Mouse (Mus musculus) heart, embryonic 11.5 days (tissue): ENCODE data around the gene Slit3. TPM values are rescaled to one million over a fixed set of nuclear protein-coding genes. Genes with fewer than 3 reads are reported as not detected.

Source experiments
- ATAC-seq: fragments of 200-750 bp; cut with Nextera tagmentation; replicated peaks from 2 replicates; pipeline ENCODE4 v1.8.0; 2017; ENCODE audit warnings: moderate library complexity; ENCODE audit not compliant: insufficient number of reproducible peaks, low FRiP score, low TSS enrichment
- H3K27ac ChIP-seq: fragments of 300-500 bp; sonication (generic); 2 replicates; pipeline ENCODE4 v1.5.1; 2014; ENCODE audit warnings: mild to moderate bottlenecking, low read depth, low read length
- H3K27me3 ChIP-seq: fragments of 300-500 bp; sonication (generic); 2 replicates; pipeline ENCODE4 v1.6.1; 2014; ENCODE audit warnings: mild to moderate bottlenecking, low read length, mixed read lengths; ENCODE audit not compliant: control insufficient read depth, insufficient read depth
- H3K36me3 ChIP-seq: fragments of 300-500 bp; sonication (generic); 2 replicates; pipeline ENCODE4 v1.6.1; 2014; ENCODE audit warnings: mild to moderate bottlenecking, low read length, moderate library complexity, mixed read lengths; ENCODE audit not compliant: control insufficient read depth, insufficient read depth
- H3K4me1 ChIP-seq: fragments of 300-500 bp; sonication (generic); 2 replicates; pipeline ENCODE4 v1.6.1; 2014; ENCODE audit warnings: low read length; ENCODE audit not compliant: control insufficient read depth, insufficient read depth
- H3K4me2 ChIP-seq: fragments of 300-500 bp; sonication (generic); 2 replicates; pipeline ENCODE4 v1.6.1; 2014; ENCODE audit warnings: mild to moderate bottlenecking, moderate library complexity
- H3K4me3 ChIP-seq: fragments of 300-500 bp; sonication (generic); 2 replicates; pipeline ENCODE4 v1.5.1; 2014; ENCODE audit warnings: low read depth, low read length
- H3K9ac ChIP-seq: fragments of 300-500 bp; sonication (generic); 2 replicates; pipeline ENCODE4 v1.6.1; 2014; ENCODE audit warnings: mild to moderate bottlenecking, low read depth, low read length, moderate library complexity
- H3K9me3 ChIP-seq: fragments of 300-500 bp; sonication (generic); replicated peaks from 2 replicates; pipeline ENCODE4 v1.6.1; 2016; ENCODE audit warnings: low read length; ENCODE audit not compliant: control insufficient read depth
- WGBS: fragments of 180-500 bp; shearing (Covaris S2); extraction: QIAGEN DNeasy Blood & Tissue Kit; methylation state at CpG from one replicate; pipeline ENCODE4 v1.1.7; 2014; ENCODE audit not compliant: insufficient replicate concordance; 5-methylcytosine and 5-hydroxymethylcytosine counted together
- polyA plus RNA-seq: library from polyadenylated mRNA; unstranded; fragments of >200 nt; fragmentation: Nextera tagmentation; extraction: Ambion mirVana; gene quantifications from 2 replicates; pipeline ENCODE4 v1.2.1, GENCODE M21; 2014

Slit3 gene
- polyA plus RNA-seq, 1 experiment from 2014 or later: 26.1 TPM

- peaks cover 32% of the 10 kb centered on the region for H3K4me1 ChIP-seq
- no peak overlapping the region for H3K9ac ChIP-seq
- no peak for ATAC-seq
- no peak overlapping the region for H3K4me3 ChIP-seq
- H3K27ac ChIP-seq: no peak overlapping the region
- no peak overlapping the region for H3K4me2 ChIP-seq
- H3K9me3 ChIP-seq: no peaks in the 10 kb centered on the region
- H3K36me3 ChIP-seq: no peaks in the 10 kb centered on the region
- H3K27me3 ChIP-seq: no peaks in the 10 kb centered on the region
- 59% methylated on average over 6 of the region's 6 CpGs for WGBS
These were observed 159.8 kb downstream of the Slit3 start for GRCm38 (mm10) chr11:35280826-35281225.

- peak overlapping the region; percentile 84; the same call in 1 of the 2 replicates for H3K27ac ChIP-seq
- H3K4me3 ChIP-seq: no peak overlapping the region
- WGBS: 46% methylated on average over 5 of the region's 5 CpGs
- no peak overlapping the region for H3K4me2 ChIP-seq
- H3K36me3 ChIP-seq: no peaks in the 10 kb centered on the region
- no peaks in the 10 kb centered on the region for H3K27me3 ChIP-seq
- ATAC-seq: no peak
- H3K9ac ChIP-seq: no peak overlapping the region
- H3K9me3 ChIP-seq: no peaks in the 10 kb centered on the region
- H3K4me1 ChIP-seq: peaks cover 29% of the 10 kb centered on the region
These were observed 161.1 kb downstream of the Slit3 start for GRCm38 (mm10) chr11:35282001-35282632.

GRCm38 (mm10) chr11:35282825-35283571, 162.0 kb downstream of the Slit3 start:
- ATAC-seq: peak; percentile 60

DNA sequence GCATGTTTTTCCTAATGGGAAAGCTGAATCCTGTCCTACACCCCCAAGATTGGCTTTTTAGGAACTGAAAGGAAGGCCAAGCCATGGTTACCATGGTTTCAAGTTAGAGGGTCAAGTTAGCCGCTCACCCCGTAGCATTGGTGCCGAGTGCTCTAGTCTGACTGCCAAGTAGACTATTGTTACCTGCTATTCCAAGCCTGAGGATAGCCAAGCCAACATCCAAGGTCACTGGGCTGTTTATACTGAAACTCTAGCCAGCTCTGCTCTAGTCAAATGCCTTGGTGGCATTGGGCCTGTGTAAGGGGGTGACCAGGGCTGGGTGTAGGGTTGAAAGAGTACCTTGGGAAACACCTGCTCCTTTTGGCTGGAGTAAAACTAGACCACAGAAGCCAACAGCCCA, 162.7 kb downstream of the Slit3 start:
- Histone ChIP-seq H3K9me3 (no peaks in the 10 kb centered on the region), H3K4me2 (no peak overlapping the region), H3K36me3 (no peaks in the 10 kb centered on the region), H3K9ac (no peak overlapping the region), H3K4me3 (no peak overlapping the region), H3K27ac (peak overlapping the region; percentile 84), H3K4me1 (peaks cover 20% of the 10 kb centered on the region), H3K27me3 (no peaks in the 10 kb centered on the region)
- WGBS: 77% methylated on average over 3 of the region's 3 CpGs
- ATAC-seq: no peak

More at GRCm38 (mm10) chr11:35282825-35283571, 162.0 kb downstream of the Slit3 start:
- Histone ChIP-seq H3K27me3 (no peaks in the 10 kb centered on the region), H3K4me2 (peak overlapping the region; percentile 53), H3K4me3 (no peak overlapping the region), H3K9ac (peak overlapping the region; percentile 56), H3K4me1 (peaks cover 27% of the 10 kb centered on the region), H3K9me3 (no peaks in the 10 kb centered on the region), H3K27ac (peak overlapping the region; percentile 84), H3K36me3 (no peaks in the 10 kb centered on the region)
- WGBS: 17% methylated on average over 12 of the region's 12 CpGs

- Histone ChIP-seq H3K9me3 (no peaks in the 10 kb centered on the region), H3K4me1 (peaks cover 16% of the 10 kb centered on the region), H3K27ac (no peak overlapping the region), H3K4me3 (no peak overlapping the region), H3K27me3 (no peaks in the 10 kb centered on the region), H3K36me3 (no peaks in the 10 kb centered on the region), H3K9ac (no peak overlapping the region), H3K4me2 (no peak overlapping the region)
- WGBS: 79% methylated on average over 13 of the region's 13 CpGs
- ATAC-seq: no peak
These were observed 165.8 kb downstream of the Slit3 start for GRCm38 (mm10) chr11:35286578-35287390.

GRCm38 (mm10) chr11:35288056-35288455, 167.0 kb downstream of the Slit3 start:
- H3K4me3 ChIP-seq: no peak overlapping the region
- no peak overlapping the region for H3K27ac ChIP-seq
- H3K36me3 ChIP-seq: no peaks in the 10 kb centered on the region
- no peak overlapping the region for H3K9ac ChIP-seq
- 82% methylated on average over 7 of the region's 7 CpGs for WGBS
- H3K4me2 ChIP-seq: no peak overlapping the region
- ATAC-seq: no peak
- H3K4me1 ChIP-seq: peaks cover 15% of the 10 kb centered on the region
- H3K9me3 ChIP-seq: no peaks in the 10 kb centered on the region
- no peaks in the 10 kb centered on the region for H3K27me3 ChIP-seq

GRCm38 (mm10) chr11:35288761-35289278, 167.8 kb downstream of the Slit3 start:
- Histone ChIP-seq H3K9ac (no peak overlapping the region), H3K27me3 (no peaks in the 10 kb centered on the region), H3K36me3 (no peaks in the 10 kb centered on the region), H3K27ac (no peak overlapping the region), H3K4me1 (peaks cover 14% of the 10 kb centered on the region), H3K9me3 (no peaks in the 10 kb centered on the region), H3K4me2 (no peak overlapping the region), H3K4me3 (no peak overlapping the region)
- no peak for ATAC-seq
- 62% methylated on average over 14 of the region's 14 CpGs for WGBS

GRCm38 (mm10) chr11:35292228-35292747, 171.3 kb downstream of the Slit3 start:
- Histone ChIP-seq H3K27me3 (no peaks in the 10 kb centered on the region), H3K36me3 (no peaks in the 10 kb centered on the region), H3K27ac (no peak overlapping the region), H3K9ac (no peak overlapping the region), H3K9me3 (no peaks in the 10 kb centered on the region), H3K4me3 (no peak overlapping the region), H3K4me1 (peaks cover 20% of the 10 kb centered on the region), H3K4me2 (no peak overlapping the region)
- no peak; the same call in 1 of the 2 replicates for ATAC-seq
- 61% methylated on average over 8 of the region's 8 CpGs for WGBS
